Mouse (Mus musculus) spleen, postnatal 36 days (tissue): ENCODE measurements around the gene Serpina1e.
A peak's percentile ranks its signal among the peaks of the same experiment; 100 is the strongest.

Experiments
- DNase-seq, 2 experiments: peaks; one replicate each; pipeline ENCODE4 v3.0.0; 2022; ENCODE audit warnings: low spot score in 2 of 2, mixed read lengths in 1 of 2

Serpina1e gene

GRCm38 (mm10) chr12:103958798-103959197 is at the start of gene Serpina1e:
Gene Serpina1e, minus strand, starts transcription at chr12:103958975.
- no peak for DNase-seq

- DNase-seq, result no peak
Measured at GRCm38 (mm10) chr12:104004689-104005088, 45.9 kb upstream of the Serpina1e start.

- DNase-seq, result no peak
Measured at GRCm38 (mm10) chr12:104003238-104003612, 44.5 kb upstream of the Serpina1e start.

GRCm38 (mm10) chr12:104002569-104003237 is 43.9 kb upstream of the Serpina1e start:
- no peak for DNase-seq

- DNase-seq, result no peak
Measured at GRCm38 (mm10) chr12:104000594-104000993, 41.8 kb upstream of the Serpina1e start.

- DNase-seq, result no peak
Measured at GRCm38 (mm10) chr12:103999611-104000010, 40.8 kb upstream of the Serpina1e start.

GRCm38 (mm10) chr12:103996513-103996912 is 37.7 kb upstream of the Serpina1e start:
- no peak for DNase-seq

GRCm38 (mm10) chr12:103995292-103996072 is 36.7 kb upstream of the Serpina1e start:
- peak; percentile 19 to 35 for DNase-seq

- peak in 1 of 2 experiments; percentile 17 for DNase-seq
Measured at GRCm38 (mm10) chr12:103992945-103993344, 34.2 kb upstream of the Serpina1e start.

- no peak for DNase-seq
Measured at GRCm38 (mm10) chr12:103989857-103990256, 31.1 kb upstream of the Serpina1e start, which contains the start of gene Serpina11. Gene Serpina11, minus strand, starts transcription at chr12:103989957.

GRCm38 (mm10) chr12:103989514-103989767 is 30.7 kb upstream of the Serpina1e start:
- DNase-seq, result no peak

GRCm38 (mm10) chr12:103988754-103989513 is 30.2 kb upstream of the Serpina1e start:
- DNase-seq, result no peak

GRCm38 (mm10) chr12:103985868-103986267 is 27.1 kb upstream of the Serpina1e start:
- no peak for DNase-seq

GRCm38 (mm10) chr12:103984935-103985334 is 26.2 kb upstream of the Serpina1e start:
- no peak for DNase-seq

GRCm38 (mm10) chr12:103981646-103982360 is 23.0 kb upstream of the Serpina1e start:
- no peak for DNase-seq

- no peak for DNase-seq
Measured at GRCm38 (mm10) chr12:103978294-103978693, 19.5 kb upstream of the Serpina1e start.

GRCm38 (mm10) chr12:103977846-103978245 is 19.1 kb upstream of the Serpina1e start:
- no peak for DNase-seq

GRCm38 (mm10) chr12:103977060-103977459 is 18.3 kb upstream of the Serpina1e start:
- no peak for DNase-seq

- no peak for DNase-seq
Measured at GRCm38 (mm10) chr12:103971080-103971479, 12.3 kb upstream of the Serpina1e start.

- no peak for DNase-seq
Measured at GRCm38 (mm10) chr12:103969577-103970116, 10.9 kb upstream of the Serpina1e start.

GRCm38 (mm10) chr12:103966761-103967160 is 8.0 kb upstream of the Serpina1e start:
- no peak for DNase-seq

GRCm38 (mm10) chr12:103963288-103963687 is 4.5 kb upstream of the Serpina1e start:
- no peak for DNase-seq
